Mouse (Mus musculus): ENCODE data around the gene Map4. TPM values are rescaled to one million over a fixed set of nuclear protein-coding genes. Genes with fewer than 3 reads are reported as not detected.

Gene Map4
- polyA plus RNA-seq, 1 experiment from 2014 or later: 64.9 TPM

GRCm38 (mm10) chr9:109896253-109897150, 34.8 kb upstream of the Map4 start:
- peaks cover 7% of the 10 kb centered on the region; the same call in 1 of the 2 replicates for H3K4me1 ChIP-seq (ENCODE audit: control insufficient read depth, insufficient read depth, low read length)
- no peak for ATAC-seq (replicated peaks; ENCODE audit: insufficient number of reproducible peaks, low FRiP score, low TSS enrichment)
- H3K27ac ChIP-seq (ENCODE audit: low read depth, low read length): no peak overlapping the region
- peaks cover 21% of the 10 kb centered on the region for H3K36me3 ChIP-seq (ENCODE audit: control insufficient read depth, insufficient read depth, low read length)
- no peaks in the 10 kb centered on the region for H3K27me3 ChIP-seq (ENCODE audit: control insufficient read depth, insufficient read depth, low read length)
- H3K9me3 ChIP-seq (replicated peaks; ENCODE audit: control insufficient read depth, low read length): no peaks in the 10 kb centered on the region
- H3K9ac ChIP-seq (ENCODE audit: low read depth, low read length): no peak overlapping the region
- WGBS (ENCODE audit: insufficient replicate concordance): 76% methylated on average over 8 of the region's 8 CpGs
- H3K4me2 ChIP-seq: no peak overlapping the region
- H3K4me3 ChIP-seq (ENCODE audit: low read depth, low read length): no peak overlapping the region

GRCm38 (mm10) chr9:109898027-109898426, 33.2 kb upstream of the Map4 start:
- no peak overlapping the region for H3K4me3 ChIP-seq (ENCODE audit: low read depth, low read length)
- no peak overlapping the region for H3K4me2 ChIP-seq
- H3K9me3 ChIP-seq (replicated peaks; ENCODE audit: control insufficient read depth, low read length): no peaks in the 10 kb centered on the region
- no peak for ATAC-seq (replicated peaks; ENCODE audit: insufficient number of reproducible peaks, low FRiP score, low TSS enrichment)
- no peak overlapping the region for H3K27ac ChIP-seq (ENCODE audit: low read depth, low read length)
- peaks cover 7% of the 10 kb centered on the region; the same call in 1 of the 2 replicates for H3K4me1 ChIP-seq (ENCODE audit: control insufficient read depth, insufficient read depth, low read length)
- no peak overlapping the region for H3K9ac ChIP-seq (ENCODE audit: low read depth, low read length)
- H3K27me3 ChIP-seq (ENCODE audit: control insufficient read depth, insufficient read depth, low read length): no peaks in the 10 kb centered on the region
- H3K36me3 ChIP-seq (ENCODE audit: control insufficient read depth, insufficient read depth, low read length): 0 out of 2 replicates have a peak, but pooled peaks cover 8% of the 10 kb centered on the region
- 32% methylated on average over 2 of the region's 2 CpGs for WGBS (ENCODE audit: insufficient replicate concordance)

GRCm38 (mm10) chr9:109899361-109899760, 31.9 kb upstream of the Map4 start:
- no peak overlapping the region for H3K4me3 ChIP-seq (ENCODE audit: low read depth, low read length)
- H3K36me3 ChIP-seq (ENCODE audit: control insufficient read depth, insufficient read depth, low read length): 0 out of 2 replicates have a peak, but pooled peaks cover 4% of the 10 kb centered on the region
- 61% methylated on average over 7 of the region's 15 CpGs for WGBS (ENCODE audit: insufficient replicate concordance)
- peaks cover 5% of the 10 kb centered on the region; the same call in 1 of the 2 replicates for H3K4me1 ChIP-seq (ENCODE audit: control insufficient read depth, insufficient read depth, low read length)
- 0 out of 2 replicates have a peak overlapping the region, but pooled peaks have one; percentile 46 for H3K9ac ChIP-seq (ENCODE audit: low read depth, low read length)
- no peak for ATAC-seq (replicated peaks; ENCODE audit: insufficient number of reproducible peaks, low FRiP score, low TSS enrichment)
- H3K27ac ChIP-seq (ENCODE audit: low read depth, low read length): peak overlapping the region; percentile 22; the same call in 1 of the 2 replicates
- H3K27me3 ChIP-seq (ENCODE audit: control insufficient read depth, insufficient read depth, low read length): no peaks in the 10 kb centered on the region
- no peak overlapping the region for H3K4me2 ChIP-seq
- no peaks in the 10 kb centered on the region for H3K9me3 ChIP-seq (replicated peaks; ENCODE audit: control insufficient read depth, low read length)

GRCm38 (mm10) chr9:109899774-109900173, 31.5 kb upstream of the Map4 start:
- Histone ChIP-seq H3K4me2 (no peak overlapping the region), H3K27ac (ENCODE audit: low read depth, low read length) (peak overlapping the region; percentile 22; the same call in 1 of the 2 replicates), H3K36me3 (ENCODE audit: control insufficient read depth, insufficient read depth, low read length) (0 out of 2 replicates have a peak, but pooled peaks cover 4% of the 10 kb centered on the region)

GRCm38 (mm10) chr9:109900604-109901003, 30.7 kb upstream of the Map4 start:
- Histone ChIP-seq H3K27ac (ENCODE audit: low read depth, low read length) (no peak overlapping the region), H3K36me3 (ENCODE audit: control insufficient read depth, insufficient read depth, low read length) (0 out of 2 replicates have a peak, but pooled peaks cover 2% of the 10 kb centered on the region), H3K9ac (ENCODE audit: low read depth, low read length) (no peak overlapping the region), H3K9me3 (replicated peaks; ENCODE audit: control insufficient read depth, low read length) (no peaks in the 10 kb centered on the region), H3K4me2 (no peak overlapping the region), H3K4me1 (ENCODE audit: control insufficient read depth, insufficient read depth, low read length) (peaks cover 3% of the 10 kb centered on the region; the same call in 1 of the 2 replicates), H3K4me3 (ENCODE audit: low read depth, low read length) (no peak overlapping the region), H3K27me3 (ENCODE audit: control insufficient read depth, insufficient read depth, low read length) (no peaks in the 10 kb centered on the region)
- ATAC-seq (replicated peaks; ENCODE audit: insufficient number of reproducible peaks, low FRiP score, low TSS enrichment): no peak
- 83% methylated on average over 3 of the region's 3 CpGs for WGBS (ENCODE audit: insufficient replicate concordance)

More at GRCm38 (mm10) chr9:109899774-109900173, 31.5 kb upstream of the Map4 start:
- Histone ChIP-seq H3K27me3 (ENCODE audit: control insufficient read depth, insufficient read depth, low read length) (no peaks in the 10 kb centered on the region), H3K9ac (ENCODE audit: low read depth, low read length) (0 out of 2 replicates have a peak overlapping the region, but pooled peaks have one; percentile 46), H3K4me3 (ENCODE audit: low read depth, low read length) (no peak overlapping the region), H3K4me1 (ENCODE audit: control insufficient read depth, insufficient read depth, low read length) (peaks cover 3% of the 10 kb centered on the region; the same call in 1 of the 2 replicates), H3K9me3 (replicated peaks; ENCODE audit: control insufficient read depth, low read length) (no peaks in the 10 kb centered on the region)
- ATAC-seq (replicated peaks; ENCODE audit: insufficient number of reproducible peaks, low FRiP score, low TSS enrichment): no peak
- 54% methylated on average over 8 of the region's 8 CpGs for whole genome bisulfite sequencing (ENCODE audit: insufficient replicate concordance)

GRCm38 (mm10) chr9:109902246-109902645, 29.0 kb upstream of the Map4 start:
- Histone ChIP-seq H3K4me1 (ENCODE audit: control insufficient read depth, insufficient read depth, low read length) (peaks cover 3% of the 10 kb centered on the region; the same call in 1 of the 2 replicates), H3K4me3 (ENCODE audit: low read depth, low read length) (no peak overlapping the region), H3K9ac (ENCODE audit: low read depth, low read length) (no peak overlapping the region), H3K36me3 (ENCODE audit: control insufficient read depth, insufficient read depth, low read length) (no peaks in the 10 kb centered on the region), H3K27ac (ENCODE audit: low read depth, low read length) (no peak overlapping the region), H3K9me3 (replicated peaks; ENCODE audit: control insufficient read depth, low read length) (no peaks in the 10 kb centered on the region), H3K27me3 (ENCODE audit: control insufficient read depth, insufficient read depth, low read length) (no peaks in the 10 kb centered on the region), H3K4me2 (no peak overlapping the region)
- WGBS (ENCODE audit: insufficient replicate concordance): 61% methylated on average over 4 of the region's 4 CpGs
- ATAC-seq (replicated peaks; ENCODE audit: insufficient number of reproducible peaks, low FRiP score, low TSS enrichment): no peak

GRCm38 (mm10) chr9:109902740-109903139, 28.5 kb upstream of the Map4 start:
- no peak overlapping the region for H3K4me2 ChIP-seq
- H3K9me3 ChIP-seq (replicated peaks; ENCODE audit: control insufficient read depth, low read length): no peaks in the 10 kb centered on the region
- no peak for ATAC-seq (replicated peaks; ENCODE audit: insufficient number of reproducible peaks, low FRiP score, low TSS enrichment)
- no peaks in the 10 kb centered on the region for H3K36me3 ChIP-seq (ENCODE audit: control insufficient read depth, insufficient read depth, low read length)
- peaks cover 5% of the 10 kb centered on the region; the same call in 1 of the 2 replicates for H3K4me1 ChIP-seq (ENCODE audit: control insufficient read depth, insufficient read depth, low read length)
- WGBS (ENCODE audit: insufficient replicate concordance): 75% methylated on average over 5 of the region's 5 CpGs
- no peak overlapping the region for H3K27ac ChIP-seq (ENCODE audit: low read depth, low read length)
- H3K9ac ChIP-seq (ENCODE audit: low read depth, low read length): no peak overlapping the region
- H3K4me3 ChIP-seq (ENCODE audit: low read depth, low read length): no peak overlapping the region
- H3K27me3 ChIP-seq (ENCODE audit: control insufficient read depth, insufficient read depth, low read length): no peaks in the 10 kb centered on the region

- ATAC-seq (replicated peaks; ENCODE audit: insufficient number of reproducible peaks, low FRiP score, low TSS enrichment): no peak
- Histone ChIP-seq H3K36me3 (ENCODE audit: control insufficient read depth, insufficient read depth, low read length) (no peaks in the 10 kb centered on the region), H3K27me3 (ENCODE audit: control insufficient read depth, insufficient read depth, low read length) (no peaks in the 10 kb centered on the region), H3K9me3 (replicated peaks; ENCODE audit: control insufficient read depth, low read length) (no peaks in the 10 kb centered on the region), H3K4me2 (no peak overlapping the region), H3K4me1 (ENCODE audit: control insufficient read depth, insufficient read depth, low read length) (peaks cover 3% of the 10 kb centered on the region; the same call in 1 of the 2 replicates), H3K27ac (ENCODE audit: low read depth, low read length) (no peak overlapping the region), H3K9ac (ENCODE audit: low read depth, low read length) (peak overlapping the region; percentile 22; the same call in 1 of the 2 replicates), H3K4me3 (ENCODE audit: low read depth, low read length) (no peak overlapping the region)
- WGBS (ENCODE audit: insufficient replicate concordance): 42% methylated on average over 8 of the region's 8 CpGs
Measured at GRCm38 (mm10) chr9:109907300-109907699, 24.0 kb upstream of the Map4 start.

All from heart, embryonic 11.5 days (tissue).